Mouse (Mus musculus) olfactory bulb, adult 2 months (tissue): ENCODE data around the gene Trio. TPM values are rescaled to one million over a fixed set of nuclear protein-coding genes. Genes with fewer than 3 reads are reported as not detected.
"Not testable (repeated sequence)": the region's sequence is repeated elsewhere in the genome, so short reads cannot be mapped to it uniquely, and the experiment has no call there.

ENCODE experiments used
- H3K27ac ChIP-seq: fragments of 200-500 bp; 2 replicates; pipeline ENCODE4 v1.5.1; 2012; ENCODE audit warnings: low read depth, low read length; ENCODE audit not compliant: insufficient read depth
- H3K4me1 ChIP-seq: fragments of 200-500 bp; 2 replicates; pipeline ENCODE4 v1.6.1; 2012; ENCODE audit warnings: low read length; ENCODE audit not compliant: control insufficient read depth, insufficient read depth
- H3K4me3 ChIP-seq: fragments of 200-500 bp; 2 replicates; pipeline ENCODE4 v1.5.1; 2012; ENCODE audit warnings: mild to moderate bottlenecking, low read depth, low read length, moderate library complexity; ENCODE audit not compliant: insufficient read depth
- CTCF ChIP-seq: fragments of 200-500 bp; IDR thresholded peaks from 2 replicates; pipeline ENCODE4 v1.5.1; 2012; ENCODE audit warnings: low read depth, mild to moderate bottlenecking, low read length, moderate library complexity; ENCODE audit not compliant: insufficient read depth
- POLR2A ChIP-seq: fragments of 200-500 bp; IDR thresholded peaks from 2 replicates; pipeline ENCODE4 v1.6.1; 2012; ENCODE audit warnings: mild to moderate bottlenecking, low read depth, low read length, moderate library complexity; ENCODE audit not compliant: insufficient read depth
- WGBS: fragments of 180-500 bp; shearing (Covaris S2); methylation state at CpG from one replicate; pipeline ENCODE4 v1.1.7; 2018; 5-methylcytosine and 5-hydroxymethylcytosine counted together
- polyA plus RNA-seq: library from polyadenylated mRNA; stranded (reverse); fragments of >200 nt; gene quantifications from 2 replicates; pipeline ENCODE4 v1.2.4, GENCODE M21; 2012; ENCODE audit warnings: low replicate concordance; ENCODE audit not compliant: missing spikeins, insufficient read depth, insufficient read length

The Trio gene
- polyA plus RNA-seq, 1 experiment, result 76.4 TPM

GRCm38 (mm10) chr15:27747512-27747911, 278.1 kb downstream of the Trio start:
- WGBS, result 84% methylated on average over 18 of the region's 18 CpGs
- H3K4me3 ChIP-seq, result no peak overlapping the region
- peaks cover 20% of the 10 kb centered on the region for H3K4me1 ChIP-seq
- TF ChIP-seq CTCF, result no peak
- TF ChIP-seq POLR2A, result no peak
- no peak overlapping the region for H3K27ac ChIP-seq

GRCm38 (mm10) chr15:27744995-27745394, 280.7 kb downstream of the Trio start:
- WGBS, result 61% methylated on average over 5 of the region's 5 CpGs
- no peak overlapping the region for H3K4me3 ChIP-seq
- peaks cover 25% of the 10 kb centered on the region for H3K4me1 ChIP-seq
- TF ChIP-seq POLR2A (no peak), CTCF (no peak)
- H3K27ac ChIP-seq, result no peak overlapping the region

GRCm38 (mm10) chr15:27740080-27740479, 285.6 kb downstream of the Trio start:
- no peak for TF ChIP-seq POLR2A
- no peak for TF ChIP-seq CTCF
- Histone ChIP-seq H3K4me1 (peaks cover 15% of the 10 kb centered on the region; the same call in 1 of the 2 replicates), H3K4me3 (no peak overlapping the region), H3K27ac (no peak overlapping the region)
- WGBS, result 78% methylated on average over 7 of the region's 7 CpGs

- H3K4me1 ChIP-seq, result no peaks in the 10 kb centered on the region
- no peak overlapping the region for H3K27ac ChIP-seq
- TF ChIP-seq CTCF (no peak), POLR2A (no peak)
- WGBS, result 67% methylated on average over 4 of the region's 4 CpGs
- H3K4me3 ChIP-seq, result no peak overlapping the region
Measured at GRCm38 (mm10) chr15:27731818-27732217, 293.8 kb downstream of the Trio start.

- WGBS, result 62% methylated on average over 6 of the region's 6 CpGs
- H3K4me3 ChIP-seq, result no peak overlapping the region
- H3K4me1 ChIP-seq, result no peaks in the 10 kb centered on the region
- TF ChIP-seq CTCF (no peak), POLR2A (no peak)
- no peak overlapping the region for H3K27ac ChIP-seq
Measured at GRCm38 (mm10) chr15:27726228-27726627, 299.4 kb downstream of the Trio start.

GRCm38 (mm10) chr15:27724796-27725680, 300.6 kb downstream of the Trio start:
- H3K4me1 ChIP-seq, result no peaks in the 10 kb centered on the region
- TF ChIP-seq CTCF (no peak), POLR2A (no peak)
- no peak overlapping the region for H3K4me3 ChIP-seq
- WGBS, result 82% methylated on average over 9 of the region's 9 CpGs
- H3K27ac ChIP-seq, result no peak overlapping the region

- Histone ChIP-seq H3K27ac (no peak overlapping the region), H3K4me3 (no peak overlapping the region), H3K4me1 (no peaks in the 10 kb centered on the region)
- WGBS, result 80% methylated on average over 6 of the region's 6 CpGs
- no peak for TF ChIP-seq POLR2A
- no peak for TF ChIP-seq CTCF
Measured at GRCm38 (mm10) chr15:27724298-27724697, 301.4 kb downstream of the Trio start.

GRCm38 (mm10) chr15:27723746-27724145, 301.9 kb downstream of the Trio start:
- no peak overlapping the region for H3K4me3 ChIP-seq
- TF ChIP-seq CTCF, result no peak
- TF ChIP-seq POLR2A, result no peak
- 71% methylated on average over 6 of the region's 6 CpGs for WGBS
- no peaks in the 10 kb centered on the region for H3K4me1 ChIP-seq
- H3K27ac ChIP-seq, result no peak overlapping the region

- 82% methylated on average over 8 of the region's 8 CpGs for WGBS
- H3K27ac ChIP-seq, H3K4me1 ChIP-seq, H3K4me3 ChIP-seq: not testable (repeated sequence)
Measured at GRCm38 (mm10) chr15:27720297-27720696, 305.4 kb downstream of the Trio start.
